Mouse (Mus musculus) gastrocnemius, postnatal 25 days (tissue): ENCODE measurements at regions not wholly inside any gene's neighbourhood (a gene's known extent, or its start where the extent isn't known, plus 50 kb on each side); places are given as distances from the start of the nearest gene placed in this dataset.
"Not testable (repeated sequence)": the region's sequence is repeated elsewhere in the genome, so short reads cannot be mapped to it uniquely, and the experiment has no call there.

Source experiments
- DNase-seq: peaks from one replicate; pipeline ENCODE4 v3.0.0; 2022

DNA sequence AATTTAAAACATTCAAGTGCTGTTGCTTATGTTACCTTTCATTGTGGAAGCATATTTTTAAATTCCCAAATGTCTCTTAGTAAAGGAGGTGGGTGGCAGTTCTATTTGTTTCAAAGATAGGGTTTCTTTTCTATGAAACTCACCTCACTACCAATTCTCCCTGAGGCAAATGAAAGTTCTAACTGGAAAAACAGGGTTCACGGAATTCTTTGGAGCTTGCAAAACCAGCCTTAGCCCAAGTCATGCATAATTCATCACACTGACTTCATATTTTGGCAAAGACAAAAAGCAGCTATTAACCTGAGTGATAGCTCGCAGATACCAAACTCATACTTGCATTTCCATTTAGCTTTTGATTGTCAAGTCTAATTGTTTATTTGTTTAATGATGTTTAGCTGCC is 73.8 kb downstream of the Dio2 start:
- no peak for DNase-seq

- DNase-seq: peak; percentile 13
Observed at GRCm38 (mm10) chr12:90645452-90645851, 92.8 kb downstream of the Dio2 start.

DNA sequence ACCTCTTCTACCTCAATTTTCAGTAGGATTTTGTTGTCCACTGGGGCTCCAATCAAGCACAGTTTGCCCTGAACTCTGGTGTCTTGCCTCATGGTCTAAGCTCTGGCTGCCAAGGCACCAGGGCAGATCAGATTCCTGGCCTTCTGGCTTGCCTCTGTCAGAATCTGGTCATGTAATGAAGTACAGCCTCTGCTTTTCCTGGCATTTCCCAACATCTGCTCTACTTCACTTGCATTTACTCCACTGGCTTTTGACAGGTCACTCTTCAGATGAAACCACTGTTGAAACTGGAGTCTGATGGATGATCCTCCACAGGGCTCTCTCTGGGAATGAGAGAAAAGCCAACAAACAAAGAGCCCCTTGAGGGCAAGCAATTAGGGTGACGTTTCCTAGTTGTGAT is 94.3 kb downstream of the Dio2 start:
- DNase-seq: no peak

GRCm38 (mm10) chr12:90624856-90625255 is 113.4 kb downstream of the Dio2 start:
- DNase-seq: no peak

GRCm38 (mm10) chr12:90623426-90623825 is 114.8 kb downstream of the Dio2 start:
- no peak for DNase-seq

DNA sequence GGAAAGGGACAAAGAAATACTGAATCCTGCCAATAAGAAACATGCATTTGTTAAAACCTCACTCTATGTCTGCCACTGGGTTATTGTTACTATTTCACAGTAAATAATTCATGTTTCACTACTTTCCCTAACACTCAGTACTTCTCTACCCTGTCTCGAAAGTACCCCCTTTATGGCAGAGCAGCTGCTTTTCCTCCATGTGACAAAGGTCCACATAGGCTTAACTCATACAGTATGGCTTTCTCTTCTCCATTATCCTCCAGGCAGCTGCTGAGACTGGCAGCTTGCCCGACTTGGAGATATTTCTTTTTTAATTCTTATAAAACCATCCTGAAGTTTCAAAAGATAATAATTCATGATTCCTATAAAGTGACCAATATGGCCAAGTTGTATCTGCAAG is 129.4 kb downstream of the Dio2 start:
- no peak for DNase-seq

DNA sequence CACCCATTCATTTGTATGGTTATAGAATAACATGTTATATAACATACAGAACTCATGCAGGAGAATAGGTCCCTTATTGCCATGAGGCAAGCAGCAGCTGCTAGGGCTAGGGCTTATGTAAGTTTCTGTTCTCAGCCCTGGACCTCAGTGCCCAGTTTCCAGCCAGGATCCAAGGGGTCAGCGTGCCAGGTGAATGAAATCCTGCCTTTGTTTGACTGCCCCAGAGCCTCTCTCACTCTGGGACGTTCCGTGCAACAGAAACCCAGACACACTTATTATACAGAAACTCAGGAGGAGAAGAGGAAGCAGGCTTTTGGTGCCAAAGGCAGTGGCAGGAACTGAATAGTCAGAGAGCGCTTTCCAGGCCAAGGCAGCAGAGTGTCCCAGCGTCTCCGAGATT is 130.3 kb downstream of the Dio2 start:
- peak; percentile 66 for DNase-seq

GRCm38 (mm10) chr12:90580006-90580405 is 158.2 kb downstream of the Dio2 start:
- DNase-seq: no peak

GRCm38 (mm10) chr12:90576103-90576502 is 162.1 kb downstream of the Dio2 start:
- DNase-seq: no peak

- DNase-seq: no peak
Observed at GRCm38 (mm10) chr12:90571907-90572306, 166.3 kb downstream of the Dio2 start.

DNA sequence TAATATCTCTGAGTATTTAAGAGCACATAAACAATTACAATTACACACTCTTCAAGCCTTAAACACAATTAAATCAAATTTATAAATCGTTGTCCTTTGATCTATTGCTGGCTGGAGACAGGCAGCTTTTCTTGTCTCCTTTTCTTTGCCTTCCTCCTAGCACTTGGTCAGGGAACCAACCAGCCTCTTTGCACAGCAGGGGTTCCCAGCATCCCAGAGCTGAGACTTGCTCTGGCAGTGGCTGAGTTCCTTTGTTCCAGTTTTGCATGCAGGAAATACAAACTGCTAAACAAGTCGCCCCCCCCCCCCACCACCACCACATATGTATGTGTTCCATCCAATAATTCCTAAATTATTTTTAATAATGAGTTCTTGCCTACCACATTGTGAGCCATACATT is 166.7 kb downstream of the Dio2 start:
- no peak for DNase-seq

DNA sequence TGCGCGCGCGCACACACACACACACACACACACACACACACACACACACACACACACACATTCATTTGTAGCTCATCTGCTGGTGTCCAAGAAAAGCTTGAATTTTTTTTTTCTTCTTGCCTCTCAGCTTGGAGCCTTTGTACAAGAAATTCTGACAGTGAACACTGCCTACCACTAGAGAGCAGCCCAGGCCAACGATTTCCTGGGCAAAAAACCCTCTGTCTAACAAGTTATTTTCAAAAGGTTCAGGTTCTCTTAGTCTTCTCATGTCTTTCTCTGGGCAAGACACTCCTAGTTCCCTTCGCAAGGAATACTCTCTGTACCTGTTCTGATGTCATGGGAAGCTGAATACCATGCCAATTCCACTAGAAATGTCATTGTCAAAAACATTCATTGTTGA is 171.9 kb downstream of the Dio2 start:
- no peak for DNase-seq

DNA sequence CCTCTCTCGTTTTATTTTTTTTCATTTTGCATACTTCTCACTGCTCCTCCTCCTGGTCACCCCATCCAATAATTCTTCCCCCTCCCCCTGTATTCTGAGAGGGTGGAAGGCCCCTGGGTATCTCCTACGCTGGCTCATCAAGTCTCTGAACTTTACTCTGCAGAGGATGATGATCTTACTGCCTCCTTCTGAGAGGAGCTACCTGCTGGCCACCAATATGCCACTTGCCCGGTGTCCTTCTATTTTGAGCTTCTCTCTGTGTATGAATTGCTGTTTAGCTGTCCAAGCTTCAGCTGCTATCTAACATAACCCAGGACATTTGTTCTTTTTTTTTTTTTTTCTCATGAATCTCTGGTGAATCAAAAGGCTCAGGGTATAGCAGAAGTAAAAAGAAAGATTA is 173.2 kb downstream of the Dio2 start:
- DNase-seq: no peak

DNA sequence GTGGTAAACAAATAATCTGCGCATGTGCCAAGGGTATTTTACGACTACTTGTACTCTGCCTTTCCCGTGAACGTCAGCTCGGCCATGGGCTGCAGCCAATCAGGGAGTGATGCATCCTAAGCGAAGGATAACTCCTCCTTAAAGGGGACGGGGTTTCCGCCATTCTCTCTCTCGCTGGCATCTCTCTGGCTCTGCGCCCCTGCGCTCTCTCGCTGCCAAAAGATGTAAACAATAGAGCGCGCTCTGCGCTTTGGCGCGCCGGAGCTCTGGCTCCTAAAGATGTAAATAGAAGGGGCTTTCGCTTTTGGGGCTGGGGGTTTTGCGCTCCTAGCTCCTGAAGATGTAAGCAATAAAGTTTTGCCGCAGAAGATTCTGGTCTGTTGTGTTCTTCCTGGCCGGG is 173.6 kb downstream of the Dio2 start:
- DNase-seq: not testable (repeated sequence)

- DNase-seq: no peak
Observed at GRCm38 (mm10) chr12:90542361-90542760, 195.9 kb downstream of the Dio2 start.
